In genomic region chr7:113846553-113846952, GRCm38 (mm10) we compare ENCODE assay signal across 17 mouse cellular contexts.
DNase-seq lines count a peak whose midpoint lies in the region; ATAC-seq and TF ChIP-seq lines count a peak whose summit lies in the region.
"Had no signal": no experiment of that assay in that cellular context is flagged by ENCODE, and none has a peak within 500 bp of the region (broad histone marks: within the 10 kb centered on the region; RNA-seq: fewer than 3 reads in every experiment).

No protein-coding gene starts in this region.

- intact Hi-C loops in gastrocnemius, postnatal 14 days (cut with DNase I; ENCODE audit: low total_unique reads) = no loop called here

- 28% methylated on average over 3 of the region's 3 CpGs for WGBS in liver, embryonic 14.5 days (ENCODE audit: insufficient replicate concordance)

- ATAC-seq in liver, embryonic 14.5 days (ENCODE audit: insufficient read depth) = peak; percentile 62; the same call in 1 of the 2 replicates

- no peak overlapping the region for H3K27ac ChIP-seq in liver, embryonic 14.5 days
- H3K27ac ChIP-seq: forebrain, embryonic 10.5 days; lung, embryonic 15.5 days had no signal

- H3K36me3 ChIP-seq in liver, embryonic 14.5 days (replicated peaks; ENCODE audit: control insufficient read depth, insufficient read depth, low read depth) = no peaks in the 10 kb centered on the region
- H3K36me3 ChIP-seq: forebrain, embryonic 10.5 days; heart, embryonic 12.5 days; lung, embryonic 15.5 days had no signal

- no peak overlapping the region for H3K4me2 ChIP-seq in liver, embryonic 14.5 days (ENCODE audit: low read depth)
- H3K4me2 ChIP-seq: heart, embryonic 12.5 days; lung, embryonic 15.5 days had no signal

- TF ChIP-seq CTCF in liver, embryonic 14.5 days (IDR thresholded peaks at IDR 0.05; ENCODE audit: low read depth) = no peak

- TF ChIP-seq EP300 in liver, embryonic 14.5 days (IDR thresholded peaks at IDR 0.05; ENCODE audit: low read depth) = no peak

- H3K9me3 ChIP-seq in liver, embryonic 14.5 days (ENCODE audit: control insufficient read depth, low read length) = no peaks in the 10 kb centered on the region
- H3K9me3 ChIP-seq: forebrain, embryonic 10.5 days; heart, embryonic 12.5 days; lung, embryonic 15.5 days; megakaryocyte, embryonic 14.5 days had no signal

- no peaks in the 10 kb centered on the region for H3K27me3 ChIP-seq in liver, embryonic 14.5 days (ENCODE audit: control insufficient read depth, insufficient read depth, low read length)
- H3K27me3 ChIP-seq: heart, embryonic 12.5 days; lung, embryonic 15.5 days; megakaryocyte, embryonic 14.5 days had no signal

- H3K4me3 ChIP-seq in liver, embryonic 14.5 days (ENCODE audit: insufficient read depth in 1 of 2, low read depth in 2 of 2, low read length in 2 of 2) = no peak overlapping the region
- H3K4me3 ChIP-seq: forebrain, embryonic 10.5 days; heart, embryonic 12.5 days; lung, embryonic 15.5 days; megakaryocyte, embryonic 14.5 days; myocyte had no signal

- H3K9ac ChIP-seq in liver, embryonic 14.5 days (replicated peaks) = no peak overlapping the region
- H3K9ac ChIP-seq: heart, embryonic 12.5 days; lung, embryonic 15.5 days had no signal

- peaks cover 0 to 4% of the 10 kb centered on the region in 2 experiments; a peak in 1 of 4 replicates for H3K4me1 ChIP-seq in liver, embryonic 14.5 days (replicated peaks; ENCODE audit: control insufficient read depth in 2 of 2, insufficient read depth in 2 of 2, low read length in 1 of 2)
- H3K4me1 ChIP-seq: lung, embryonic 15.5 days; megakaryocyte, embryonic 14.5 days had no signal

- DNase-seq in embryo, embryonic 10.5 days (ENCODE audit: low spot score) = peak; percentile 22
- DNase-seq in embryo, embryonic 11 days = no peak
- DNase-seq in thymus, postnatal 25 days = peak; percentile 18
- no peak for DNase-seq in thymus, postnatal 0 days (ENCODE audit: low spot score)
- DNase-seq in liver, embryonic 14.5 days (ENCODE audit: low read depth in 3 of 3, low spot score in 3 of 3) = peak in 1 of 3 experiments; percentile 4
- no peak for DNase-seq in gastrocnemius, postnatal 14 days
- no peak for DNase-seq in cerebellum, adult 9-10 months
- DNase-seq in kidney, adult 9 months = no peak
- DNase-seq: adrenal gland, postnatal 14 days; cerebellum, adult 18-20 months; heart, postnatal 4 days; kidney, postnatal 10 days had no signal

Comparison
In these comparisons a context has a peak if more than half of its experiments do, and no peak if none do; other contexts are left out.
1. DNase-seq: peak in embryo, embryonic 10.5 days (single experiment) and thymus, postnatal 25 days (single experiment); none in embryo, embryonic 11 days (single experiment), thymus, postnatal 0 days (single experiment), gastrocnemius, postnatal 14 days (single experiment), cerebellum, adult 9-10 months (single experiment) and kidney, adult 9 months (single experiment).